Mouse (Mus musculus) colon, adult 2 months (tissue): Measurements from ENCODE around the gene Slc29a2. TPM values are rescaled to one million over a fixed set of nuclear protein-coding genes. Genes with fewer than 3 reads are reported as not detected.

Experiments used
- polyA plus RNA-seq: library from polyadenylated mRNA; depleted of rRNA; stranded (reverse); fragments of >200 nt; gene quantifications from 2 replicates; pipeline ENCODE4 v1.2.3, GENCODE M21; 2012; rRNA removed

The Slc29a2 gene
- 9.9 and 14.0 TPM in 2 replicates for polyA plus RNA-seq

DNA sequence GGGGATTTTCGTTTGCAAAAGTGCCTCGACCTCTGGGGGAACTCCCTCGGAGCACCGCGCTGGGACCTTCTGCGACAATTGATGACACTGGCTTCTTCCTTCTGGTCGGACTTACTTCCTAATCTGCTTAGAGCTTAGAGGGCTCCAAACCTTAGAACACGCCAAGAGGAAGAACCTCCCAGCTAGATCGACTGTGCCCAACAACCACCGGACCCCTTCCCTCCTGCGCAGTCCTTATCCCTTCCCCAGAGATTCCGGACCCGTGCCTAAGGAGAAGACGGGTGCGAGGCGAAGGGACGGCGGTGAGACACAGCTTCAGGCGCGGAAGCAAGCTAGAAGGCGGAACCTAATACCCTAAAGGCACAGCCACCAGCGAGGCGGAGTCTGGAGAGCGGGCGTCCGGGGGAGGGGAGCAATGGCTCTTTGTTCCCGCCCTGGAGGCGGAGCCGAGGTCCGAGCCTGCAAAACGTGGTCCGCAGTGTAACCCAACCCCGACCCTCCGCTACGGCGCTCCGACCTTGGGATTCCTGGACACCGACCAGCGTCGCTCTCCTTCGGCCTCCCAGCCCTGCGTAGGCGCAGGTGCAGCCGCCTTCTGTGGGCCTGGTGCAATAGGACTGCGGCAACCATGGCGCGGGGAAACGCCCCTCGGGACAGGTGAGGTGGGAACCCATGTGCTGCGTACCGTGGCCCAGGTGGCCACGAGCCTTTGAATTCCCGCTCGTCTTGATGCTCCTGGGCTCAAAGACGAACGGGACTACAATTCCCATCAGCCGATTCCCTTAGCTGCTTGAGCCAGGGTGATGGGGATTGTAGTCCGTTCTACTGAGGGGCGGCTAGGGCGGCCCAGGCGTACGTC lies at the start of gene Slc29a2:
Slc29a2 (plus strand) TSS at position 240 of the 859 bp plus-strand sequence.

DNA sequence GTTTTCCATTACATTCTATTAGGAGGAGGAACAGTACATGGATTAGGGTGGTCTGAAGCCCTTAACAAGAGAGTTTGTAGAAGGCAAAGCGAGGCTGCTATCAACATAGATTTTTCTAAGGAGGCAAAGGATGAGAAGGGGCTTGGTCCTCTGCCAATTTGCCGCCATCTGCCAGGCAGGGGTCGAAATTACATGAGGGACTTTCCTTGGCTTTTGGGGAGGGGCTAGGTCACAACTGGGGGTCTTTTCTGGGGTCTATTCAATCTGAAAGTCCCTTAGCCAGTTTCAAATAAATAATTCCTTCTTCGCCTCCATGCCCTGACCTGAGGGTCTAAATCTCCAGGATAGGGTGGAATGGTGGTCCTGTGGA lies 33.4 kb upstream of the Slc29a2 start, which contains the start of gene Npas4:
Npas4 (minus strand) TSS at position 61 of the 370 bp plus-strand sequence.

DNA sequence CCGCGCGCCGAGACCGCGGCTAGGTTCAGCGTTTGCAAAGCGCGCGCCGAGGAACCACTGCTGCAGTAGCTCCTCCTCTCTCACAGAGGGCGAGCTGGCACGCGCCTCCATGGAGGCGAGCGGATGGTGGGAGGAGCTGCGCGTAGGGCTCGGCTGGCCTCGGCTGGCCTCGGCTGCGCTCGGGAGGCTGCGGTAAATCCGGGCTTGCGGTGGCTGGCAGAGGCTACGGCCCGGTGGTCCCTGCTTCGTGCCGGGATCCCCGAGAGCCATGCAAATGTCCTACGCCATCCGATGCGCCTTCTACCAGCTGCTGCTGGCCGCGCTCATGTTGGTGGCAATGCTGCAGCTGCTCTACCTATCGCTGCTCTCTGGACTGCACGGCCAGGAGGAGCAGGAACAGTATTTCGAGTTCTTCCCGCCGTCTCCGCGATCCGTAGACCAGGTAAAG lies 15.1 kb downstream of the Slc29a2 start, which contains the start of the genes B4gat1 and AC124502.3:
B4gat1 (plus strand) TSS at position 118 of the 448 bp plus-strand sequence.
AC124502.3 (plus strand) TSS at position 183 of the 448 bp plus-strand sequence.

DNA sequence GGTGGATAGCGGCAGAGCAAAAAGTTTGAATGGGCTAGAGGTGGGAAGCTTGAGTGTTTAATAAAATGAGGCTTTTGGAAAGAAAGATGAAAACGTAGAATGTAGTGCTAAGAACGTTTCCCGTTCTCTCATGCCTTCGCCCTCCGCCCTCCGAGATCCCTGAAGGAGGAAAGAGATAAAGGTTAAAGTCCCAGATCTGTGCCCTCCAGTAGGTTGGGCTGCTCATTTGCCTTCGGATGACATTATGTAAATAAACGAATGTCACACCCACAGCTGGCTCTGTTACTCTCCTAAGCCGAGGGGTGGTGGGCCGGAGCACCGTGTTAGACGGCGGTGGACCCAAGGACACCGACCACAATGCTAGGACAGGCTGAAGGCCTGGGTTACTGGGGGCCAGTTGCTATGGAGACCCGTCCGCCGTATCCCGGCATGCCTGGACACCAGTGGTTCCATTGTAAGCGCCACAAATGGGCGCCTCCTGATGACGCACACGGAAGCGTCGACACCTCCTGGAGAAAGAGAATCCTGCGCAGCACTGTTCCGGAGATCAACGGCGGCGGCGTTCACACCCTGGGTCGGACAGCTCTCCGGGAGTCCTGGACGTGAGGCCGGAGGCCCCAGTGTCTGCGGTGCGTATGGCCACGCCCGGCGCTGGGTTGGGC lies 17.3 kb downstream of the Slc29a2 start, which contains the start of gene Brms1:
Brms1 (plus strand) TSS at position 493 of the 662 bp plus-strand sequence.

DNA sequence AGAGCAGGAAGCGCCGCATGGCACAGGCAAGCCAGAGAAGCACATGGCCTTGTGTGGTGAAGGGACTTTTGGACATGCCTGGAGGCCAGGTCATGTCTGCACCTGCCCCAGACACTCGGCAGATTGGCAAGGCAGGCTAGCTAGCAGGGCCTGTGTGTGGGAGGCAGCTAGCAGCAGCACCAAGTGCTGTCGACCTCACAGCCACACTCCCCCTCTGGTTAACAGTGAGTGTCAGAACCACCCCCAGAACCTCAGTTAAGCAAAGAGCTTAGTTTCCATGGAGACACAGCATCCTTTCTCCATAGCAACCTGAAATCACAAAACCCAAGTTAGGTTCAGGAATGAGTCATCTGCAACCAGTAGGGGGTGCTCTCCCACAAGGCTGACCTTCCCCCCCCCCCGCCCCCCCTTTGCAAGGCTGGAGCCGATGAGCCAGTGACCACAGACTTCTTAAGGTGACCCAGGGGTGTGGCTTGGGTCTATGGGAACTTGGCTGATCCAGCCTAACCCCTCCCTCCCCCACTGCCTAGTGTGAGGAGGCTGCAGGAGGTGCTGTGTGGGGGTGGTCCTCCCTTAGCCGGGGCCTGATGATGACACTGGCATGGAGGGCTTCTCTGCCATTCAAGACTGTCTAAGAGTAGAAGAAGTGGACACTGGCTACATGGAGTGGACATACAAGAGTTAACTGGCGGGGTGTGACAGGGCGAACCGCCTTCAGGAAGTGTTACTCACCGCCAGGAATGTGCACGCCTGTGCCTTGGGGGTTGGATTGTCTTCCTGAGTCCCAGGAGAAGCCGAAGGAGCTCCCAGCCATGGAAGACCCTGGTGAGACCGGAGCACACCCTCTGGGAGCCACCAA lies 26.6 kb downstream of the Slc29a2 start, which contains the start of gene Rin1:
Rin1 (plus strand) TSS at position 435 of the 859 bp plus-strand sequence.

DNA sequence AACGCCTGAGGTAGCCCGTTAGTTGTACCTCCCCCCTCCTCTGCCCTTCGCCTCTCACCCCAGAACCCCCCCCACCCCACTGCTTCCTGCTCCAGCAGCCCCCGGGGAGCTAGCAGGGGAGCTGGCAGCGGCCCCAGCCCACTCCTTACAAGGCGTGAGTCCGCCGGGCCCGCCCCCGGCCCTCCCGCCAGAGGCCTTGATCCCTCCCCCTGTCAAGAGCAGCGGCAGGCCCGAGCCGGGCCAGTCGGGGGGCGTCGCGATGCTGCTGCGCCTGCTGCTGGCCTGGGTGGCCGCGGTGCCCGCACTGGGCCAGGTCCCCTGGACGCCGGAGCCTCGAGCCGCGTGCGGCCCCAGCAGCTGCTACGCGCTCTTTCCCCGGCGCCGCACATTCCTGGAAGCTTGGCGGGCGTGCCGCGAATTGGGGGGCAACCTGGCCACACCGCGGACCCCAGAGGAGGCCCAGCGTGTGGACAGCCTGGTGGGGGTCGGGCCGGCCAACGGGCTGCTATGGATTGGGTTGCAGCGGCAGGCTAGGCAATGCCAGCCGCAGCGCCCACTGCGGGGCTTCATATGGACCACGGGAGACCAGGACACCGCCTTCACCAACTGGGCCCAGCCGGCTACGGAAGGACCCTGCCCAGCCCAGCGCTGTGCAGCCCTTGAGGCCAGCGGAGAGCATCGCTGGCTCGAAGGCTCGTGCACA lies 44.4 kb downstream of the Slc29a2 start, which contains the start of gene Cd248:
Cd248 (plus strand) TSS at position 212 of the 703 bp plus-strand sequence.

Other genes starting within 250 kb of the Slc29a2 start
- gene Rbm4, start 230.0 kb upstream of the Slc29a2 start, polyA plus RNA-seq, result 31.3 and 33.2 TPM in 2 replicates
- 10.2 and 18.0 TPM in 2 replicates for gene Gm21992, start 212.2 kb upstream of the Slc29a2 start, polyA plus RNA-seq
- gene Rbm14, start 212.2 kb upstream of the Slc29a2 start, polyA plus RNA-seq, result 63.9 and 69.5 TPM in 2 replicates
- 45.7 and 48.2 TPM in 2 replicates for gene Ccs, start 184.5 kb upstream of the Slc29a2 start, polyA plus RNA-seq
- gene Ccdc87, start 184.5 kb upstream of the Slc29a2 start, polyA plus RNA-seq, result 0.12 TPM in 1 of 2 replicates, not detected in the other
- 79.6 and 90.6 TPM in 2 replicates for gene Ctsf, start 168.7 kb upstream of the Slc29a2 start, polyA plus RNA-seq
- 0.58 TPM in 2 replicates for gene Actn3, start 146.0 kb upstream of the Slc29a2 start, polyA plus RNA-seq
- 31.6 and 38.3 TPM in 2 replicates for gene Zdhhc24, start 145.2 kb upstream of the Slc29a2 start, polyA plus RNA-seq
- 2.6 and 3.9 TPM in 2 replicates for gene Bbs1, start 117.2 kb upstream of the Slc29a2 start, polyA plus RNA-seq
- gene Dpp3, start 95.6 kb upstream of the Slc29a2 start, polyA plus RNA-seq, result 191 and 196 TPM in 2 replicates
- 3.7 and 3.9 TPM in 2 replicates for gene Peli3, start 80.7 kb upstream of the Slc29a2 start, polyA plus RNA-seq
- gene Mrpl11, start 61.7 kb upstream of the Slc29a2 start, polyA plus RNA-seq, result 19.4 and 21.0 TPM in 2 replicates
- 2.5 and 3.3 TPM in 2 replicates for gene Npas4, start 33.5 kb upstream of the Slc29a2 start, polyA plus RNA-seq
- 23.4 and 23.6 TPM in 2 replicates for gene B4gat1, start 15.0 kb downstream of the Slc29a2 start, polyA plus RNA-seq
- gene AC124502.3, start 15.0 kb downstream of the Slc29a2 start, polyA plus RNA-seq, result 1.2 and 2.4 TPM in 2 replicates
- 48.4 and 51.7 TPM in 2 replicates for gene Brms1, start 17.5 kb downstream of the Slc29a2 start, polyA plus RNA-seq
- 14.7 and 15.9 TPM in 2 replicates for gene Rin1, start 26.6 kb downstream of the Slc29a2 start, polyA plus RNA-seq
- 28.2 and 34.2 TPM in 2 replicates for gene Cd248, start 44.2 kb downstream of the Slc29a2 start, polyA plus RNA-seq
- 3.9 and 4.2 TPM in 2 replicates for gene Tmem151a, start 61.7 kb downstream of the Slc29a2 start, polyA plus RNA-seq
- gene Yif1a, start 64.7 kb downstream of the Slc29a2 start, polyA plus RNA-seq, result 254 and 277 TPM in 2 replicates
- gene Cnih2, start 74.7 kb downstream of the Slc29a2 start, polyA plus RNA-seq, result 3.3 and 4.0 TPM in 2 replicates
- 211 and 244 TPM in 2 replicates for gene Rab1b, start 83.2 kb downstream of the Slc29a2 start, polyA plus RNA-seq
- gene Klc2, start 94.7 kb downstream of the Slc29a2 start, polyA plus RNA-seq, result 26.5 and 30.6 TPM in 2 replicates
- 12.2 and 14.3 TPM in 2 replicates for gene Pacs1, start 249.3 kb downstream of the Slc29a2 start, polyA plus RNA-seq